Mouse (Mus musculus): ENCODE measurements around the gene Cybc1. TPM values are rescaled to one million over a fixed set of nuclear protein-coding genes. Genes with fewer than 3 reads are reported as not detected.

Gene Cybc1
- total RNA-seq (2014; rRNA removed) (28.0 and 29.1 TPM in 2 replicates), polyA plus RNA-seq (2015; fragmentation: Nextera tagmentation; extraction: Ambion mirVana) (19.7 TPM in 2 replicates)

GRCm38 (mm10) chr11:121229018-121229439 is at the start of gene Cybc1:
TSS of gene Cybc1 (minus strand) at chr11:121229322.
- Histone ChIP-seq H3K27ac (ENCODE audit: low read depth, low read length) (peak within 1 kb of the TSS; percentile 64), H3K9me3 (ENCODE audit: low read length) (no peaks in the 10 kb centered on the region), H3K4me2 (ENCODE audit: low read depth) (peak within 1 kb of the TSS; percentile 83), H3K4me1 (ENCODE audit: insufficient read depth) (peaks cover 13% of the 10 kb centered on the region), H3K9ac (peak within 1 kb of the TSS; percentile 66), H3K27me3 (ENCODE audit: insufficient read depth, low read length) (no peaks in the 10 kb centered on the region), H3K4me3 (ENCODE audit: low read depth, low read length) (peak within 1 kb of the TSS; percentile 66), H3K36me3 (ENCODE audit: insufficient read depth) (peaks cover 26% of the 10 kb centered on the region)
- peak; percentile 94 for ATAC-seq
- peak; percentile 85 for DNase-seq
- peak; percentile 36 for TF ChIP-seq CTCF (IDR thresholded peaks at IDR 0.05; ENCODE audit: low read depth)
- under 1% methylated on average over 23 of the region's 23 CpGs for WGBS

- TF ChIP-seq CTCF (IDR thresholded peaks at IDR 0.05; ENCODE audit: low read depth), result no peak
- Histone ChIP-seq H3K27ac (ENCODE audit: low read depth, low read length) (no peak overlapping the region), H3K4me1 (ENCODE audit: insufficient read depth) (no peaks in the 10 kb centered on the region), H3K27me3 (ENCODE audit: insufficient read depth, low read length) (no peaks in the 10 kb centered on the region), H3K9me3 (ENCODE audit: low read length) (no peaks in the 10 kb centered on the region), H3K4me2 (ENCODE audit: low read depth) (no peak overlapping the region), H3K9ac (no peak overlapping the region), H3K4me3 (ENCODE audit: low read depth, low read length) (no peak overlapping the region), H3K36me3 (ENCODE audit: insufficient read depth) (0 out of 2 replicates have a peak, but pooled peaks cover 5% of the 10 kb centered on the region)
- DNase-seq (no peak), ATAC-seq (no peak)
- 88% methylated on average over 3 of the region's 3 CpGs for WGBS
Observed at GRCm38 (mm10) chr11:121278011-121278410, 48.9 kb upstream of the Cybc1 start.

DNA sequence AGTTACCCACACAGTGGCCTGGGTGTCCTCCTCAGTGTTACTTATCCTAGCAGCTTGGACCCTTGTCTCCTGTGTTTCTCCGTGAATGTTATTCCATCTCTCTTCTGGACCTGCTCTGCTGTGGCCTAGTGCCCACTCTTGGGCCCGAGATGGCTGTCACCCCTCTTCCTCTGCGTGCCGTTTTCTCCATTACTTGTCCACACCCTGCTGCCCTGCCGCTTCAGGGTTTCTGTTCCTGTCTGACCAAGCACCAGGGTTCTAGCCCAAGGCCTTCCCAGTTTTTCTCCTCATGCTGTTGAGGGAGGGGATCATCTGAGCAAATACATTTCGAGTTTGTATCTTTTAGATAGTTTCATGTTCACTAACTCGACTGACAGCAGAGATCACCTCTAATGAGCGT is 48.4 kb upstream of the Cybc1 start:
- no peak for TF ChIP-seq CTCF (IDR thresholded peaks at IDR 0.05; ENCODE audit: low read depth)
- ATAC-seq, result no peak
- H3K4me2 ChIP-seq (ENCODE audit: low read depth), result no peak overlapping the region
- WGBS, result 90% methylated on average over 8 of the region's 8 CpGs
- H3K4me1 ChIP-seq (ENCODE audit: insufficient read depth), result no peaks in the 10 kb centered on the region
- no peak overlapping the region for H3K9ac ChIP-seq
- no peaks in the 10 kb centered on the region for H3K27me3 ChIP-seq (ENCODE audit: insufficient read depth, low read length)
- DNase-seq, result no peak
- no peak overlapping the region for H3K27ac ChIP-seq (ENCODE audit: low read depth, low read length)
- 0 out of 2 replicates have a peak, but pooled peaks cover 5% of the 10 kb centered on the region for H3K36me3 ChIP-seq (ENCODE audit: insufficient read depth)
- no peak overlapping the region for H3K4me3 ChIP-seq (ENCODE audit: low read depth, low read length)
- H3K9me3 ChIP-seq (ENCODE audit: low read length), result no peaks in the 10 kb centered on the region

DNA sequence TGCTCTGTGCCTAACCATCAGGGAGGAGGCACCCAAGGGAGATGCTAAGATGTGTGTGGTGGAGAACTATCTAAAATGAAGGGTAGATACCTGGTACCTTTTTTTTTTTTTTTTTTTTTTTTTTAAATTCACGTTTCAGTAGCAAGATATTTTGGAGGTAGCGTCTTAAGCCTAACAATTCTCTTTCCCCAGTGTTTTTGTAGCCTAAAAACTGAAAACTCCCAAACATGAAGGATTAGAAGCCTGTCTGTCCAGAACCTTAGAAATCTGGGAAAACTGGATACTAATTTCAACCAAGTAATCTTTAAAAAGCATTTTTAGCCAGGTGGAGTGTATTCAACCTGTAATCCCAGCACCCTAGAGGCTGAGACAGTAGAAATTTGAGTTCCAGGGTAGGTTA is 32.0 kb upstream of the Cybc1 start:
- DNase-seq (no peak), ATAC-seq (no peak)
- WGBS, result 31% methylated on average over 2 of the region's 2 CpGs
- Histone ChIP-seq H3K36me3 (ENCODE audit: insufficient read depth) (peaks cover 16% of the 10 kb centered on the region), H3K4me1 (ENCODE audit: insufficient read depth) (peaks cover 20% of the 10 kb centered on the region), H3K4me3 (ENCODE audit: low read depth, low read length) (peak overlapping the region; percentile 88), H3K4me2 (ENCODE audit: low read depth) (peak overlapping the region; percentile 92), H3K27me3 (ENCODE audit: insufficient read depth, low read length) (no peaks in the 10 kb centered on the region), H3K27ac (ENCODE audit: low read depth, low read length) (no peak overlapping the region), H3K9ac (peak overlapping the region; percentile 93), H3K9me3 (ENCODE audit: low read length) (no peaks in the 10 kb centered on the region)
- TF ChIP-seq CTCF (IDR thresholded peaks at IDR 0.05; ENCODE audit: low read depth), result no peak

DNA sequence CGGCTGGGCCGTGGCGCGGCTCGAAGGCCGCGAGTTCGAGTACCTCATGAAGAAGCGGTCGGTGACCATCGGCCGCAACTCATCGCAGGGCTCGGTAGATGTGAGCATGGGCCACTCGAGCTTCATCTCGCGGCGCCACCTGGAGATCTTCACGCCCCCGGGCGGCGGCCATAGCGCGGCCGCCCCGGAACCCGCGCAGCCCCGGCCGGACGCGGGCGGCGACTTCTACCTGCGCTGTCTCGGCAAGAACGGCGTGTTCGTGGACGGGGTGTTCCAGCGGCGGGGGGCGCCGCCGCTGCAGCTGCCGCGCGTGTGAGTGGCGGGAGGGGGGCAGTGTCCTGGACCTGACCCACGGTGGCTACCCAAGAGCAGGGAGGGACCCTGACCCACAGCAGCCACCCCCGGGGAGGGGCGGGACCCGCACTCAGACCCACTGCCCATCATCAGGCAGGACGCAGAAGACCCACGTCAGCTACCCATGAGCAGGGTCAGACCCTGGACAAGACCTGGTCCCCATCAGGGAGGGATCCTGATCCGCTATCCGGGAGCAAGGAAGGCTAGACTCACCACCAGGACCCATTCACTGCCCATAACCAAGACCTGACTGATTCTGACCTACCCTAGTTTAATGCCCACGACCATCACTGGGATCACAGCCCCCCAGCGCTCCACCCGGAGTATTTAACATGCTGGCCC is 31.2 kb upstream of the Cybc1 start:
- ATAC-seq, result no peak
- peaks cover 18% of the 10 kb centered on the region for H3K36me3 ChIP-seq (ENCODE audit: insufficient read depth)
- no peaks in the 10 kb centered on the region for H3K27me3 ChIP-seq (ENCODE audit: insufficient read depth, low read length)
- H3K4me1 ChIP-seq (ENCODE audit: insufficient read depth), result peaks cover 20% of the 10 kb centered on the region
- peak overlapping the region; percentile 92 for H3K4me2 ChIP-seq (ENCODE audit: low read depth)
- WGBS, result under 1% methylated on average over 59 of the region's 60 CpGs
- DNase-seq, result peak; percentile 8
- H3K4me3 ChIP-seq (ENCODE audit: low read depth, low read length), result peak overlapping the region; percentile 88
- no peak for TF ChIP-seq CTCF (IDR thresholded peaks at IDR 0.05; ENCODE audit: low read depth)
- H3K9me3 ChIP-seq (ENCODE audit: low read length), result no peaks in the 10 kb centered on the region
- H3K27ac ChIP-seq (ENCODE audit: low read depth, low read length), result peak overlapping the region; percentile 97
- H3K9ac ChIP-seq, result peak overlapping the region; percentile 93

DNA sequence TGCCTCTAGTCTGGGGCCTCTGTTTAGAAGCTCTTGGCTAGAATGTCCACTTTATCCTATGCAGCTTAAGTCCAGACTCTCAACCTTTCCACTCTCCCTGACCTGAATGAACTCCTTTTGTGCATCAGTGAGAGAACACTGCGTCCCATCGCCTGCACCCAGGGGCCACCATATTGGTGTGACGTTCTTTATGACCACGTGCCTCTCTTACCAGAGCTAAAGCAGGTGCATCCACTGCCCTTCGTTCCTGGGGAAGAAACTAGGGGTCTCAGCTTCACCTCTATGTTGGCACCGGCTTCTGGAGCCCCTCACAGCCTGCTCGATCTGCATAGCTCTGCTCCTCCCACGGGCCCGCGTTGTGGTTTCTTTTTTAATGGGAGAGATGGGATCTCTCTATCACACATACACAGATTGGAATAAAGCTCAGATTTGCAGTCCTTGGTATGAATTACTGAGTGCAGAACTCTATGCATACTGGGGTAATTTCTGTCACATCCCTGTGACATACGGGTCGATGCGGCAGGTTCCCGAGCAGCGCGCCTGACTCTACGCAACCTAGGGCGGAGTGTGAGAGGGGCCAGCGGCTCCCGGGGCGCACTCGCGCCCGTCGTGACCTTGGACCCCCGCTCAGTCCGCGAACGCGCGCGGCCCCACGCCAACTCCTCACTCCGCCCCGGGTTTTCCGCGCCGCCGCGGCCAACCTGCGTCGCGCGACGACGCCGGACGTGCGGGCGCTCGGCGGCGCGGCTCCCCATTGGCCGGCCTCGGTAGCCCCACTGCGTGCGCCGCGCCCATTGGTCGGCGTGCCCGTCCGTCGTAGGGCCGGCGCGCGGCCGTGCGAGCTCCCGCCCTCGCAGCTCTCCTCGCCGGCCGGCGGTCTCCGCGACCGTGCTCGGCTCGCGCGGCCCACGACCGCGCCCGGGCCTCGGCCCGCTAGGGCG is 30.3 kb upstream of the Cybc1 start, which contains the start of gene Foxk2:
Gene Foxk2 (plus strand): TSS at position 831 of the 941 bp plus-strand sequence.
- DNase-seq (peak; percentile 98), ATAC-seq (peak; percentile 98)
- Histone ChIP-seq H3K4me3 (ENCODE audit: low read depth, low read length) (peak within 1 kb of the TSS; percentile 88), H3K4me1 (ENCODE audit: insufficient read depth) (peaks cover 20% of the 10 kb centered on the region), H3K4me2 (ENCODE audit: low read depth) (peak within 1 kb of the TSS; percentile 92), H3K27ac (ENCODE audit: low read depth, low read length) (peak within 1 kb of the TSS; percentile 97), H3K9ac (peak within 1 kb of the TSS; percentile 93), H3K36me3 (ENCODE audit: insufficient read depth) (peaks cover 27% of the 10 kb centered on the region), H3K27me3 (ENCODE audit: insufficient read depth, low read length) (no peaks in the 10 kb centered on the region), H3K9me3 (ENCODE audit: low read length) (no peaks in the 10 kb centered on the region)
- WGBS, result 2% methylated on average over 90 of the region's 91 CpGs
- no peak for TF ChIP-seq CTCF (IDR thresholded peaks at IDR 0.05; ENCODE audit: low read depth)

Data from forebrain, postnatal 0 days (tissue).